Mouse (Mus musculus): ENCODE measurements around the gene Tmem229b.

DNA sequence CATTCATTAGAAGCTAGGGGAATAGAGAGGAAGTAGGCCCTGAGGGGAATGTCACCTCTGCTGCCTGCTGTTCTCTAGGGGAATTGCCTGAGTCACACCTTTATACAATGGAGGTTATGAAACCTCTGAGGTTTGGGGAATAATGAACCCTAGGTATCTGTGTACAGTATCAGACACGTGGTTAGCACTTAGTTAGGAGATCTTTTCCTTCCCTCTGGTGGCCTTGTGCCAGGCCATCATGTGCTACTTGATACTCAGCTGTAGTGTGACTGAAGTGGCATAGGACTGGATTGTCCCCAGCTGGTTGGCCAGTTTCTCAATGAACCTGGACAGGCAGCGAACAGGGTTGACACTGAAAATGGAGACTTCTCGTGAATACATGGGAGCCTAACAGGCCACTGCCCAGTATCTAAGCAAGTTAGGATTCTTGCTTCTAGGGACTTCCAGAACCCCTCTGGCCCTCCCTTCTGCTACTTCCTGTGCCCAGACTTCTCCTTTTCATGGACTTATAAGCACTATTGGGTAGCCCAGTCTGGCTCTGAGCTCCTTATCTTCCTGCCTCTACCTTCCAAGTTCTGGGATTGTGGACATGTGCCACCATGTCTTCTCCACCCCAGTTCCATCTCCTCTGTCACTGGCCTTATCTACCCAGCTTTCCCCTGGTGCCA lies 43.3 kb upstream of the Tmem229b start:
- TF ChIP-seq POLR2A (IDR thresholded peaks at IDR 0.05; ENCODE audit: insufficient read depth, low read depth, low read length) (no peak), CTCF (IDR thresholded peaks at IDR 0.05; ENCODE audit: insufficient read depth, low read depth, low read length) (no peak)
